Mouse (Mus musculus) E14TG2a.4 (cell line): ENCODE measurements at regions not wholly inside any gene's neighbourhood (a gene's known extent, or its start where the extent isn't known, plus 50 kb on each side); places are given as distances from the start of the nearest gene placed in this dataset.
A peak's percentile ranks its signal among the peaks of the same experiment; 100 is the strongest.
"Not testable (repeated sequence)": the region's sequence is repeated elsewhere in the genome, so short reads cannot be mapped to it uniquely, and the experiment has no call there.

Source experiments
- H3K27me3 ChIP-seq: 2 replicates; pipeline ENCODE4 v1.6.1; 2014; ENCODE audit warnings: low read length, control low read depth; ENCODE audit not compliant: insufficient read depth
- H3K36me3 ChIP-seq: 2 replicates; pipeline ENCODE4 v1.6.1; 2014; ENCODE audit warnings: low read length, control low read depth; ENCODE audit not compliant: insufficient read depth
- H3K4me1 ChIP-seq: replicated peaks from 2 replicates; pipeline ENCODE4 v1.6.1; 2014; ENCODE audit warnings: low read depth, low read length, control low read depth
- H3K4me3 ChIP-seq: replicated peaks from 2 replicates; pipeline ENCODE4 v1.5.1; 2014; ENCODE audit warnings: mild to moderate bottlenecking, low read length
- H3K9me3 ChIP-seq: 2 replicates; pipeline ENCODE4 v1.6.1; 2014; ENCODE audit warnings: low read length, control low read depth
- CTCF ChIP-seq: conservative IDR thresholded peaks from 2 replicates; pipeline ENCODE4 v1.5.1; 2014; ENCODE audit warnings: low read length
- NANOG ChIP-seq: IDR thresholded peaks from 2 replicates; pipeline ENCODE4 v1.6.1; 2014; ENCODE audit warnings: borderline replicate concordance, low read length, mixed read lengths
- POU5F1 ChIP-seq: IDR thresholded peaks from 2 replicates; pipeline ENCODE4 v1.6.1; 2014; ENCODE audit warnings: low read length, borderline replicate concordance

GRCm38 (mm10) chr6:37803231-37803630 is 67.4 kb upstream of the Trim24 start:
- Histone ChIP-seq H3K4me3 (no peak overlapping the region), H3K27me3 (no peaks in the 10 kb centered on the region), H3K9me3 (peaks cover 66% of the 10 kb centered on the region), H3K4me1 (peaks cover 6% of the 10 kb centered on the region), H3K36me3 (peaks cover 3% of the 10 kb centered on the region; the same call in 1 of the 2 replicates)
- TF ChIP-seq CTCF (no peak), POU5F1 (no peak), NANOG (no peak)

DNA sequence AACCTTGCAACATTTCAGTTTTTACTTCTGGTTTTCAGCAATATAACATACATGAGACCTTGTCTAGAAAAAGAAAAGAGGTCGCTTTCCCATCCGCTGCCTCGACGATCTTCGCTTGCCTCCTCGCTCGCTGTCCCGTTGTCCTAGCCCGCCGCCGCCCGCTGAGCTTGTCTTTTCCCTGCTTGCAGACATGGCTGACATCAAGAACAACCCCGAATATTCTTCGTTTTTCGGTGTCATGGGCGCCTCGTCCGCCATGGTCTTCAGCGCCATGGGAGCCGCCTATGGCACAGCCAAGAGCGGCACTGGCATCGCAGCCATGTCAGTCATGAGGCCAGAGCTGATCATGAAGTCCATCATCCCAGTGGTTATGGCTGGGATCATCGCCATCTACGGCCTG is 64.7 kb upstream of the Trim24 start:
- not testable (repeated sequence) for H3K36me3 ChIP-seq, H3K27me3 ChIP-seq, H3K4me1 ChIP-seq
- Histone ChIP-seq H3K4me3 (peak overlapping the region; percentile 76), H3K9me3 (peaks cover 40% of the 10 kb centered on the region)

DNA sequence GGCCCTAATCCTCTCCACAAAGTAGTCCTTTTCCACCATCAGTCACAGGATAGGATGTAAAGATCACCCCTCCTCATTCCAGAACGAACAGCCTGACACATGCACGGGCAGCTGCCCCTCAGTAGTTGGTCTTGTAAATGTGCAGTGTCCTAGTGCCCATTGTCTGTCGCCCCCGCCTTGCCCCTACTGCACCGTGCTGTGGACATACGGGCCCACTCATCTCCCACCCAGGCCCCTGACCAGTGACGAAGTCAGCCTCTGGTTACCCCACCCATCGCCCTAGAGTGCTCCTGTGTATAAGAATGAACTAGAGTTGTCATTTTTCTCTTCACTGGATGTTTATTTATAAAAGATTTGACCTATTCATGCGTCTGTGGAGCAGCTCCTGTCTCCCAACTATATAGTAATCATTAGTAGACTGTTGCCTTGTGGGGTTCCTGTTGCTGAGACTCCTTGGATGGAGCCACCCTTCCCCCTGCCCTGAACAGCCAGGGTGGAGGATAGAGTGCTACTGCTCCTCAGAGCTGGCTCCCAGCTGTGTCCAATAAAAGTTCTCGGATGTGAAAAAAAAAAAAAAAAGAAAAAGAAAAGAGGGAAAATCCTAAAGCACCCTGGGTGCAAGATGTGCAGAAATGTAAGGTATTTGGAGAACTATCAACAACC is 64.0 kb upstream of the Trim24 start:
- H3K4me1 ChIP-seq, H3K36me3 ChIP-seq, H3K4me3 ChIP-seq, H3K27me3 ChIP-seq: not testable (repeated sequence)
- H3K9me3 ChIP-seq: peaks cover 32% of the 10 kb centered on the region

- H3K4me3 ChIP-seq, H3K36me3 ChIP-seq, H3K27me3 ChIP-seq, H3K4me1 ChIP-seq: not testable (repeated sequence)
- peaks cover 33% of the 10 kb centered on the region for H3K9me3 ChIP-seq
These were observed 55.4 kb upstream of the Trim24 start for GRCm38 (mm10) chr6:37815218-37815617.
